ENCODE assay signal across 25 mouse cellular contexts in the genomic region with DNA sequence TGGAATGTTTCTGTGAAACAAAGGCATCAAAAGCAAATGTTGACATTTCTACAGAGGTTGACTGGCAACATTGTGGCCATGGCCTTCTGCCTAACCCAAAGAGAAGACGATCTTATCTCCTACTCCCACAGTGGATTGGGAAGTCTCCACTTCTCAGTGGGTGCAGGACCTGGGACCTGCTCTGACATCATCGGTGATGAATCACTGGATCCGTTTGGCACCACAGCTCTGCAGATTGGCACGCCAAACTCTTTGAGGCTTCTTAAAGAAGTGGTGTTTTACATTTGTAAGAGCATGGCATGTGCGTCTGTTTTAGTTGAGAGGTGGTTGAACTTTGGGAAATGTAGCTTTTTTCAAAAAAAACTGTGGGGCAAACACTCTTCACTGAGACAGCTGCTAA. TPM values are rescaled to one million over a fixed set of nuclear protein-coding genes. Genes with fewer than 3 reads are reported as not detected.
DNase-seq lines count a peak whose midpoint lies in the region; ATAC-seq and TF ChIP-seq lines count a peak whose summit lies in the region.
"Had no signal": no experiment of that assay in that cellular context is flagged by ENCODE, and none has a peak within 500 bp of the region (broad histone marks: within the 10 kb centered on the region; RNA-seq: fewer than 3 reads in every experiment).

No protein-coding gene starts in this region.

- H3K27ac ChIP-seq in kidney, adult 2 months (ENCODE audit: insufficient read depth, low read depth, low read length) = no peak overlapping the region
- H3K27ac ChIP-seq in forebrain, embryonic 14.5 days (ENCODE audit: low read depth, low read length) = no peak overlapping the region
- H3K27ac ChIP-seq: embryonic facial prominence, embryonic 12.5 days; embryonic facial prominence, embryonic 15.5 days; forebrain, embryonic 15.5 days; heart, embryonic 15.5 days; hindbrain, embryonic 10.5 days; hindbrain, embryonic 13.5 days; intestine, embryonic 15.5 days had no signal

- H3K9me3 ChIP-seq in forebrain, embryonic 14.5 days (replicated peaks; ENCODE audit: control insufficient read depth, low read length) = no peaks in the 10 kb centered on the region
- H3K9me3 ChIP-seq: embryonic facial prominence, embryonic 12.5 days; embryonic facial prominence, embryonic 15.5 days; forebrain, embryonic 15.5 days; heart, embryonic 12.5 days; heart, embryonic 15.5 days; hindbrain, embryonic 10.5 days; hindbrain, embryonic 13.5 days; intestine, embryonic 15.5 days had no signal

- H3K27me3 ChIP-seq in kidney, adult 2 months (replicated peaks; ENCODE audit: control insufficient read depth, insufficient read depth, low read length) = no peaks in the 10 kb centered on the region
- H3K27me3 ChIP-seq in forebrain, embryonic 14.5 days (replicated peaks; ENCODE audit: control insufficient read depth, insufficient read depth, low read length) = no peaks in the 10 kb centered on the region
- H3K27me3 ChIP-seq: embryonic facial prominence, embryonic 12.5 days; embryonic facial prominence, embryonic 15.5 days; forebrain, embryonic 15.5 days; heart, embryonic 12.5 days; heart, embryonic 15.5 days; hindbrain, embryonic 13.5 days; intestine, embryonic 15.5 days had no signal

- ATAC-seq in forebrain, embryonic 14.5 days = no peak
- ATAC-seq: forebrain, embryonic 15.5 days; hindbrain, embryonic 16.5 days; intestine, embryonic 15.5 days had no signal

- no peaks in the 10 kb centered on the region for H3K4me1 ChIP-seq in kidney, adult 2 months (ENCODE audit: control insufficient read depth, insufficient read depth, low read length)
- H3K4me1 ChIP-seq in forebrain, embryonic 14.5 days (ENCODE audit: control insufficient read depth, insufficient read depth, low read length) = no peaks in the 10 kb centered on the region
- H3K4me1 ChIP-seq: embryonic facial prominence, embryonic 12.5 days; embryonic facial prominence, embryonic 15.5 days; forebrain, embryonic 15.5 days; heart, embryonic 12.5 days; heart, embryonic 15.5 days; hindbrain, embryonic 10.5 days; hindbrain, embryonic 13.5 days; intestine, embryonic 15.5 days had no signal

- no peak for TF ChIP-seq POLR2A in kidney, adult 2 months (IDR thresholded peaks at IDR 0.05; ENCODE audit: low read depth, low read length)

- no peak overlapping the region for H3K4me3 ChIP-seq in kidney, adult 2 months (ENCODE audit: insufficient read depth, low read depth, low read length)
- H3K4me3 ChIP-seq in forebrain, embryonic 14.5 days (ENCODE audit: low read depth, low read length) = no peak overlapping the region
- H3K4me3 ChIP-seq: embryonic facial prominence, embryonic 12.5 days; embryonic facial prominence, embryonic 15.5 days; forebrain, embryonic 15.5 days; heart, embryonic 12.5 days; heart, embryonic 15.5 days; hindbrain, embryonic 10.5 days; hindbrain, embryonic 13.5 days; intestine, embryonic 15.5 days had no signal

- no peaks in the 10 kb centered on the region for H3K36me3 ChIP-seq in kidney, adult 2 months (ENCODE audit: control insufficient read depth, insufficient read depth, low read length)
- no peaks in the 10 kb centered on the region for H3K36me3 ChIP-seq in forebrain, embryonic 14.5 days (ENCODE audit: control insufficient read depth, insufficient read depth, low read length)
- H3K36me3 ChIP-seq: embryonic facial prominence, embryonic 12.5 days; embryonic facial prominence, embryonic 15.5 days; forebrain, embryonic 15.5 days; heart, embryonic 12.5 days; heart, embryonic 15.5 days; hindbrain, embryonic 10.5 days; hindbrain, embryonic 13.5 days; intestine, embryonic 15.5 days had no signal

- WGBS in kidney, adult 2 months = 87% methylated on average over 5 of the region's 5 CpGs
- 88% methylated on average over 5 of the region's 5 CpGs for WGBS in forebrain, embryonic 14.5 days

- no peak overlapping the region for H3K9ac ChIP-seq in forebrain, embryonic 14.5 days (ENCODE audit: low read length)
- H3K9ac ChIP-seq: embryonic facial prominence, embryonic 12.5 days; embryonic facial prominence, embryonic 15.5 days; forebrain, embryonic 15.5 days; heart, embryonic 12.5 days; heart, embryonic 15.5 days; hindbrain, embryonic 13.5 days; intestine, embryonic 15.5 days had no signal

- no peak overlapping the region for H3K4me2 ChIP-seq in forebrain, embryonic 14.5 days (ENCODE audit: low read length)
- H3K4me2 ChIP-seq: embryonic facial prominence, embryonic 12.5 days; embryonic facial prominence, embryonic 15.5 days; forebrain, embryonic 15.5 days; heart, embryonic 12.5 days; heart, embryonic 15.5 days; hindbrain, embryonic 13.5 days; intestine, embryonic 15.5 days had no signal

- TF ChIP-seq CTCF in kidney, adult 2 months (conservative IDR thresholded peaks at IDR 0.05; ENCODE audit: insufficient read depth, insufficient read length, low read depth, low read length) = no peak

- DNase-seq in heart, adult 11 months = peak; percentile 68
- no peak for DNase-seq in heart, adult 8-10 months (ENCODE audit: low spot score)
- DNase-seq in 3134 (ENCODE audit: extremely low read depth, insufficient read length, low spot score) (peak; percentile 55), NIH3T3 (ENCODE audit: low read depth) (peak; percentile 55), MN1 (ENCODE audit: low spot score) (no peak)
- peak; percentile 28 for DNase-seq in adrenal gland, postnatal 14 days
- DNase-seq in kidney, adult 2 months = no peak
- DNase-seq in forebrain, embryonic 14.5 days (ENCODE audit: low spot score) = no peak
- DNase-seq: cerebellum, adult 11 months; cerebellum, adult 2 months; cerebellum, adult 9-11 months; cerebellum, postnatal 25 days; gastrocnemius, postnatal 25 days; heart, postnatal 10 days; heart, postnatal 36 days; kidney, adult 18-20 months had no signal

RNA-seq across cellular contexts. Expression of a gene that starts 23.8 kb away (rescaled TPM):
- 10 to 100 TPM; 19.7 to 26.0 (median 23.0) TPM for total RNA-seq in heart, adult 8-10 months (2022)
- 30.9 and 37.3 TPM in 2 replicates for total RNA-seq in adrenal gland, postnatal 14 days (2021)
- polyA plus RNA-seq in kidney, adult 2 months (2012; rRNA removed) = 4.5 and 5.4 TPM in 2 replicates
- 152 and 191 TPM in 2 replicates for polyA plus RNA-seq in forebrain, embryonic 14.5 days (2014; fragmentation: Nextera tagmentation; extraction: Ambion mirVana)

Comparison
In these comparisons a context has a peak if more than half of its experiments do, and no peak if none do; other contexts are left out.
1. DNase-seq: peak in heart, adult 11 months (single experiment), 3134 (single experiment), NIH3T3 (single experiment) and adrenal gland, postnatal 14 days (single experiment); none in heart, adult 8-10 months (single experiment), MN1 (single experiment), kidney, adult 2 months (single experiment) and forebrain, embryonic 14.5 days (single experiment).